Mouse (Mus musculus) bone marrow, adult 2 months (tissue): ENCODE results near the gene Celf5. TPM values are rescaled to one million over a fixed set of nuclear protein-coding genes. Genes with fewer than 3 reads are reported as not detected.
"Not testable (repeated sequence)": the region's sequence is repeated elsewhere in the genome, so short reads cannot be mapped to it uniquely, and the experiment has no call there.

Source experiments
- H3K27ac ChIP-seq: fragments of 200-500 bp; 2 replicates; pipeline ENCODE4 v1.5.1; 2012; ENCODE audit warnings: low read depth, mild to moderate bottlenecking, control low read depth, inconsistent platforms, low read length; ENCODE audit not compliant: control insufficient read depth, poor library complexity, insufficient read depth
- H3K4me1 ChIP-seq: fragments of 200-500 bp; 2 replicates; pipeline ENCODE4 v1.6.1; 2011; ENCODE audit warnings: low read length; ENCODE audit not compliant: control insufficient read depth, insufficient read depth
- H3K4me3 ChIP-seq: fragments of 200-500 bp; replicated peaks from 2 replicates; pipeline ENCODE3; 2011; ENCODE audit warnings: mild to moderate bottlenecking, low read depth, low read length, control low read depth; ENCODE audit not compliant: control insufficient read depth
- CTCF ChIP-seq: fragments of 200-500 bp; IDR thresholded peaks from 2 replicates; pipeline ENCODE4 v1.5.1; 2011; ENCODE audit warnings: low read length, control low read depth; ENCODE audit not compliant: control insufficient read depth, insufficient read depth
- POLR2A ChIP-seq: fragments of 200-500 bp; IDR thresholded peaks from 2 replicates; pipeline ENCODE4 v1.6.1; 2011; ENCODE audit warnings: low read depth, mild to moderate bottlenecking, control low read depth, low read length, borderline replicate concordance; ENCODE audit not compliant: control insufficient read depth
- WGBS: fragments of 180-500 bp; shearing (Covaris S2); methylation state at CpG from one replicate; pipeline ENCODE4 v1.1.7; 2018; 5-methylcytosine and 5-hydroxymethylcytosine counted together
- polyA plus RNA-seq: library from polyadenylated mRNA; stranded (reverse); fragments of >200 nt; gene quantifications from 2 replicates; pipeline ENCODE4 v1.2.4, GENCODE M21; 2011; ENCODE audit warnings: low replicate concordance; ENCODE audit not compliant: missing spikeins, insufficient read depth, insufficient read length

The Celf5 gene
- polyA plus RNA-seq, 1 experiment: 0.72 TPM

- WGBS: 18% methylated on average over 12 of the region's 12 CpGs
- H3K4me1 ChIP-seq: no peaks in the 10 kb centered on the region
- TF ChIP-seq POLR2A: no peak
- no peak overlapping the region for H3K4me3 ChIP-seq
- no peak overlapping the region for H3K27ac ChIP-seq
These were observed 25.4 kb downstream of the Celf5 start for GRCm38 (mm10) chr10:81456983-81457563.

GRCm38 (mm10) chr10:81455181-81455895, 27.2 kb downstream of the Celf5 start, which contains the start of gene Nfic:
Gene Nfic (minus strand): TSS chr10:81455635.
- WGBS: 67% methylated on average over 28 of the region's 28 CpGs

GRCm38 (mm10) chr10:81454106-81454505, 28.4 kb downstream of the Celf5 start:
- 55% methylated on average over 2 of the region's 2 CpGs for WGBS
- Histone ChIP-seq H3K4me3 (no peak overlapping the region), H3K4me1 (no peaks in the 10 kb centered on the region), H3K27ac (no peak overlapping the region)
- TF ChIP-seq CTCF (no peak), POLR2A (no peak)

More at GRCm38 (mm10) chr10:81455181-81455895, 27.2 kb downstream of the Celf5 start, which contains the start of gene Nfic:
- no peak within 1 kb of the TSS for H3K27ac ChIP-seq
- no peaks in the 10 kb centered on the region for H3K4me1 ChIP-seq
- TF ChIP-seq POLR2A (no peak), CTCF (no peak)
- H3K4me3 ChIP-seq: no peak within 1 kb of the TSS

DNA sequence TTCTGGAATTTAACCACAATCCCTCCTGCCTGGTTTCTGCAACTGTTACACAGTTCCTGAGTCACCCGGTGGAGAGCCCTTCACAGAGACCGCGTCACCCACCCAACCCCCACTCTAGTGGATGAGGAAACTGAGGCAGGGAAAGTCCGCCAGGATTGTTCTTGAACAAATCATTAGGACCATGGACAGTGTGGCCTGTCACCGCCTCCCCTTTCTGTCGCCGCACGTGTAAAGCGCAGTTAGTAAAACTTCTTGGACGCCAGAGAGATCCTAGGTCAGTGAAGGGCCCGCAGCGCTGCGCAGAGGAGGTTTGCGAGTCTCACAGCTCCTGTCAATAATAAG, 29.6 kb downstream of the Celf5 start:
- WGBS: 4% methylated on average over 14 of the region's 14 CpGs
- Histone ChIP-seq H3K4me3 (no peak overlapping the region), H3K27ac (no peak overlapping the region), H3K4me1 (no peaks in the 10 kb centered on the region)
- TF ChIP-seq CTCF (no peak), POLR2A (no peak)

- Histone ChIP-seq H3K4me3 (no peak overlapping the region), H3K27ac (no peak overlapping the region), H3K4me1 (no peaks in the 10 kb centered on the region)
- WGBS: 5% methylated on average over 36 of the region's 36 CpGs
- TF ChIP-seq POLR2A (no peak), CTCF (no peak)
These were observed 30.1 kb downstream of the Celf5 start for GRCm38 (mm10) chr10:81452237-81452946.

DNA sequence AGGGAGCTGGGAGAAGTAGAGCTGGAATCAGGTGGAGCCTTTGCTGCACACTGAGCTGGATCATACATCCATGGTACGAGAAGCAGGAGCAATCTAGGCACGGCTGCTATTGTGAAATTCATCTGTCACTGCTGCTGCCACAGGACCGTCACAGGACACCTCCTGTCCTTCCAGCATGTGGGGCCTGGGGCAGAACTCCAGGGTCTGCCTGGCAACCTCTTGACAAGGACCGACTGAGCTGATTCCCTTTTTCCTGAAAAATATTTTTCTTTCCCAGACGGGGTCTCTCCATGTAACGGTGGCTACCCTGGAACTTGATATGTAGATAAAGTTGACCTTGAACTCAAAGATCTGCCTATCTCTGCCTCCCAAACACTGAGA, 31.2 kb downstream of the Celf5 start:
- Histone ChIP-seq H3K27ac (no peak overlapping the region), H3K4me3 (no peak overlapping the region), H3K4me1 (no peaks in the 10 kb centered on the region)
- WGBS: 45% methylated on average over 6 of the region's 6 CpGs
- TF ChIP-seq CTCF (no peak), POLR2A (no peak)

- Histone ChIP-seq H3K27ac (no peak overlapping the region), H3K4me3 (no peak overlapping the region), H3K4me1 (no peaks in the 10 kb centered on the region)
- no peak for TF ChIP-seq CTCF
- TF ChIP-seq POLR2A: 0 out of 2 replicates have a peak, but pooled peaks have one; percentile 9
- WGBS: 61% methylated on average over 9 of the region's 9 CpGs
These were observed 31.7 kb downstream of the Celf5 start for GRCm38 (mm10) chr10:81450641-81451364.

GRCm38 (mm10) chr10:81450140-81450539, 32.4 kb downstream of the Celf5 start:
- TF ChIP-seq POLR2A (no peak), CTCF (peak; percentile 97)
- 3% methylated on average over 7 of the region's 7 CpGs for WGBS

GRCm38 (mm10) chr10:81445516-81445915, 37.0 kb downstream of the Celf5 start:
- not testable (repeated sequence) for H3K4me1 ChIP-seq, H3K27ac ChIP-seq, H3K4me3 ChIP-seq
- 19% methylated on average over 2 of the region's 2 CpGs for WGBS

More at GRCm38 (mm10) chr10:81450140-81450539, 32.4 kb downstream of the Celf5 start:
- H3K4me1 ChIP-seq: no peaks in the 10 kb centered on the region
- H3K27ac ChIP-seq: no peak overlapping the region
- H3K4me3 ChIP-seq: no peak overlapping the region
